Mouse (Mus musculus) intestine, embryonic 14.5 days (tissue): ENCODE measurements around the gene Dnajb8. TPM values are rescaled to one million over a fixed set of nuclear protein-coding genes. Genes with fewer than 3 reads are reported as not detected.

Experiments
- ATAC-seq: fragments of 200-750 bp; cut with Nextera tagmentation; replicated peaks from 2 replicates; pipeline ENCODE4 v1.8.0; 2017; ENCODE audit warnings: low read depth, moderate number of reproducible peaks, moderate TSS enrichment, moderate library complexity; ENCODE audit not compliant: low FRiP score, low TSS enrichment
- DNase-seq: peaks from one replicate; pipeline ENCODE4 v3.0.0-alpha.2; 2018; ENCODE audit warnings: low spot score
- H3K27ac ChIP-seq: fragments of 300-500 bp; sonication (generic); 2 replicates; pipeline ENCODE4 v1.5.1; 2014; ENCODE audit warnings: low read depth, mild to moderate bottlenecking, control low read depth
- H3K27me3 ChIP-seq: fragments of 300-500 bp; sonication (generic); replicated peaks from 2 replicates; pipeline ENCODE4 v1.6.1; 2014; ENCODE audit warnings: low read length, control low read depth; ENCODE audit not compliant: control insufficient read depth, insufficient read depth
- H3K36me3 ChIP-seq: fragments of 300-500 bp; sonication (generic); 2 replicates; pipeline ENCODE4 v1.6.1; 2014; ENCODE audit warnings: low read length, control low read depth; ENCODE audit not compliant: control insufficient read depth, insufficient read depth
- H3K4me1 ChIP-seq: fragments of 300-500 bp; sonication (generic); replicated peaks from 2 replicates; pipeline ENCODE4 v1.6.1; 2014; ENCODE audit warnings: low read length, control low read depth, mixed read lengths; ENCODE audit not compliant: control insufficient read depth, insufficient read depth
- H3K4me2 ChIP-seq: fragments of 300-500 bp; sonication (generic); 2 replicates; pipeline ENCODE4 v1.6.1; 2014; ENCODE audit warnings: low read length
- H3K4me3 ChIP-seq: fragments of 300-500 bp; sonication (generic); 2 replicates; pipeline ENCODE4 v1.5.1; 2014; ENCODE audit warnings: low read depth, low read length, control low read depth, mixed read lengths
- H3K9ac ChIP-seq: fragments of 300-500 bp; sonication (generic); 2 replicates; pipeline ENCODE4 v1.6.1; 2014; ENCODE audit warnings: mild to moderate bottlenecking, low read length
- H3K9me3 ChIP-seq: fragments of 300-500 bp; sonication (generic); 2 replicates; pipeline ENCODE4 v1.6.1; 2016; ENCODE audit warnings: low read length, control low read depth; ENCODE audit not compliant: control insufficient read depth
- WGBS: fragments of 180-500 bp; shearing (Covaris S2); extraction: QIAGEN DNeasy Blood & Tissue Kit; methylation state at CpG from one replicate; pipeline ENCODE4 v1.1.7; 2014; 5-methylcytosine and 5-hydroxymethylcytosine counted together
- polyA plus RNA-seq: library from polyadenylated mRNA; unstranded; fragments of >200 nt; fragmentation: Nextera tagmentation; extraction: Ambion mirVana; gene quantifications from 2 replicates; pipeline ENCODE4 v1.2.1, GENCODE M21; 2014

Gene Dnajb8
- polyA plus RNA-seq, 1 experiment from 2014 or later = not detected

DNA sequence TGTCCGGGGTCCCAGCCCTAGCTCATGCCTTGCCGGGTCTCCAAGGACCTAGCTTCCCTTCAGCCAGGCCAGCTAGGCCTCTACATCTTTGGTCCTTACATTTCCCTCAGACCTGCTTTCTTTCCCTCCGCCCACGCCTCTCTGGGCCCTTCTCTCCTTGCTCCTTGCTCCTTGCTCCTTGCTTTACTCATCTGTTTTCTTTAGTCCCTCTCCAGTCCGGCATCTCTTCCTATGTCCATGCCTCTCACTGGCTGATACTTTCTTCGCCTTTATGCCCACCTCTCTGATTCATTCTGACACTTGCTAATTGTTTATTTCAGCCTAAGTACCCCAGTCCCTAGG lies 31.1 kb upstream of the Dnajb8 start:
- 23% methylated on average over 6 of the region's 6 CpGs for WGBS
- Histone ChIP-seq H3K4me2 (peak overlapping the region; percentile 72; the same call in 1 of the 2 replicates), H3K9ac (no peak overlapping the region), H3K4me3 (no peak overlapping the region), H3K9me3 (no peaks in the 10 kb centered on the region), H3K27me3 (peaks cover 89% of the 10 kb centered on the region), H3K36me3 (no peaks in the 10 kb centered on the region), H3K27ac (no peak overlapping the region), H3K4me1 (peaks cover 12% of the 10 kb centered on the region)
- peak; percentile 68 for DNase-seq
- no peak for ATAC-seq

- H3K9ac ChIP-seq = no peak overlapping the region
- DNase-seq (no peak), ATAC-seq (no peak)
- no peaks in the 10 kb centered on the region for H3K36me3 ChIP-seq
- no peaks in the 10 kb centered on the region for H3K9me3 ChIP-seq
- no peak overlapping the region for H3K4me3 ChIP-seq
- peaks cover 14% of the 10 kb centered on the region for H3K4me1 ChIP-seq
- 14% methylated on average over 4 of the region's 4 CpGs for WGBS
- peaks cover 95% of the 10 kb centered on the region for H3K27me3 ChIP-seq
- H3K27ac ChIP-seq = no peak overlapping the region
- no peak overlapping the region for H3K4me2 ChIP-seq
These were observed 30.5 kb upstream of the Dnajb8 start for GRCm38 (mm10) chr6:88191411-88192070.

GRCm38 (mm10) chr6:88192756-88193155 lies 29.3 kb upstream of the Dnajb8 start:
- ATAC-seq (no peak), DNase-seq (peak; percentile 53)
- Histone ChIP-seq H3K4me2 (no peak overlapping the region), H3K36me3 (no peaks in the 10 kb centered on the region), H3K27me3 (peaks cover 100% of the 10 kb centered on the region), H3K9me3 (no peaks in the 10 kb centered on the region), H3K9ac (no peak overlapping the region), H3K27ac (no peak overlapping the region), H3K4me3 (no peak overlapping the region), H3K4me1 (peaks cover 24% of the 10 kb centered on the region)
- 17% methylated on average over 8 of the region's 8 CpGs for WGBS

DNA sequence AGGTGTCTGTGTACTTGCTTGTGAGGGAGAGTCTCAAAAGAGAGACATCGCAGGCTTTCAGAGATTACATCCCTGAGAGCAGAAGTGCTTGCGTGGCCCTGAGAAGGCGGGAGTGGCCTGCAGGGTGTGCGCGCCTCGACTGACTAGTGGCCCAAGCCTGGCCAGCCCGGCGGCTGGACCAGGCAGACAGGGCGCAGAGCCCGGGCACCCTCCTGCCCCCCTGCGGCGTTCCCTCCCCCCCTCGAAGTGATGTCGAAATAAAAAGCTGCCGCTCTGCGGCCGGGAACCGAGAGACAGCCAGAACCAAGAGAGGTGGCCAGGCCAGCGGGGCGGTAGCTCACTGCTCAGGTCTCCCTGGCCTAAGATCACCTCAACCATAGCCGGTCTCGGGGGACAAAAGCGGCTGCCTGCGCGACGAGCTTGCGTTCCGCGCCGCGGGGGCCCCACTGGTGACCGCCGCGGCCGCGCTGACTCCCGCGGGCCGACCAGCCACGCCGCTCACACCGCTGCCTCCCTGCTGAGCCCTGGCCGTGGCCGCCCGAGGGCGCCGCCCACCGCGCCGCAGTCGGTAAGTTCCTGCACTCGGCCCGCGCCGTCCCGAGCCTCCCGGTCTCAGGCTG lies 28.5 kb upstream of the Dnajb8 start, which contains the start of gene Gata2:
Gene Gata2, plus strand, starts transcription at position 459 of the 620 bp plus-strand sequence.
- DNase-seq (peak; percentile 79), ATAC-seq (no peak)
- Histone ChIP-seq H3K9me3 (no peaks in the 10 kb centered on the region), H3K4me3 (peak within 1 kb of the TSS; percentile 32), H3K9ac (0 out of 2 replicates have a peak within 1 kb of the TSS, but pooled peaks have one; percentile 2), H3K27ac (no peak within 1 kb of the TSS), H3K4me1 (peaks cover 29% of the 10 kb centered on the region), H3K36me3 (no peaks in the 10 kb centered on the region), H3K4me2 (peak within 1 kb of the TSS; percentile 53), H3K27me3 (peaks cover 100% of the 10 kb centered on the region)
- 2% methylated on average over 55 of the region's 57 CpGs for WGBS

DNA sequence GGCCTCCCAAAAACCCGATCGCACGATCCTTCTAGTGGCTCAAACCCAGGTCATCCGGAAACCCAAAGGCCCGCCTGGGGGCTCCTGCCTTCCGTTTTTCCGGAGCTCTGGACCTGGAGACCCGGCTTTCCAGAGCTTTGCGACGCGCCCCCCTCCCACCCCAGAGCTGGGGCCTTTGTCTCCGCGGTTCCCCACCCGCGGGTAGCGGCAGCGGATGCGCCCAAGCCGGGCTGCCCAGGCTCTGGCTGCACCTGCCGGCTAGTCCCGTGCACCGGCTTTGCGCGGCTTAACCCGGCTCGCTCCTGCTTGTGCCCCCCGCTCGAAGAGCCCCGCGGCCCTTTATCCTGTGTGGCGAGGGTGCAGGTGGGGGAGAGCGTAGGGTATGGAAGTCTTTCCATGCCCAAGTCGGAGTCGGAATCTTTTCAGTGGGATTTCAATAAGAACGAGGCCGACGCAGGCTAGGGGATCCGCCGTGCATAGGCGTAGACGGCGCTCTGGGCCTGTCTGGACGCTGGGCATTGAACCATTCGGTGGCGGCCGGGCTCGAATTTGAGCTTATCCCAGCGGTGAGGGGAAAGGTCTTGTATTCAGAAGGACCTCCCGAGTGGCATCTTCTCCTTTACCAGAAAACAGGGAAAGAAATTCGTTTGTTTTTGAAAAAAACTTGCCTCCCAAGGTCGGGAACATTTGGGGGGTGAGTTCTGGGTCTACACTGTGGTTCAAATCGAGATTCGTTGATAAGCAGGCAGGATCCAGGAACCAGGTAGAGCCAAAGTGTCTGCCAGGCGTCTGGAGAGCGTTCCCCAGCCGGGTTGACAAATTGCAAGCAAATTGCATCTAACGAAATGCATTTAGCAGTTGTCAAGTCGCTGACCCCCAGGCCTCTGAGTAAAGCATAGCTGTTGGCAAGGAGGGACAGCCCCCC lies 27.8 kb upstream of the Dnajb8 start:
- H3K27me3 ChIP-seq = peaks cover 100% of the 10 kb centered on the region
- peak overlapping the region; percentile 53 for H3K4me2 ChIP-seq
- no peak overlapping the region for H3K27ac ChIP-seq
- ATAC-seq (no peak), DNase-seq (peak; percentile 81)
- no peaks in the 10 kb centered on the region for H3K36me3 ChIP-seq
- peaks cover 34% of the 10 kb centered on the region for H3K4me1 ChIP-seq
- no peaks in the 10 kb centered on the region for H3K9me3 ChIP-seq
- peak overlapping the region; percentile 32 for H3K4me3 ChIP-seq
- 0 out of 2 replicates have a peak overlapping the region, but pooled peaks have one; percentile 2 for H3K9ac ChIP-seq
- WGBS = 1% methylated on average over 58 of the region's 58 CpGs

GRCm38 (mm10) chr6:88194978-88195325 lies 27.1 kb upstream of the Dnajb8 start:
- Histone ChIP-seq H3K4me2 (no peak overlapping the region), H3K4me3 (no peak overlapping the region), H3K36me3 (no peaks in the 10 kb centered on the region), H3K27me3 (peaks cover 100% of the 10 kb centered on the region), H3K9me3 (no peaks in the 10 kb centered on the region), H3K4me1 (peaks cover 34% of the 10 kb centered on the region), H3K27ac (no peak overlapping the region), H3K9ac (no peak overlapping the region)
- DNase-seq (peak; percentile 79), ATAC-seq (no peak)
- WGBS = 11% methylated on average over 7 of the region's 7 CpGs

DNA sequence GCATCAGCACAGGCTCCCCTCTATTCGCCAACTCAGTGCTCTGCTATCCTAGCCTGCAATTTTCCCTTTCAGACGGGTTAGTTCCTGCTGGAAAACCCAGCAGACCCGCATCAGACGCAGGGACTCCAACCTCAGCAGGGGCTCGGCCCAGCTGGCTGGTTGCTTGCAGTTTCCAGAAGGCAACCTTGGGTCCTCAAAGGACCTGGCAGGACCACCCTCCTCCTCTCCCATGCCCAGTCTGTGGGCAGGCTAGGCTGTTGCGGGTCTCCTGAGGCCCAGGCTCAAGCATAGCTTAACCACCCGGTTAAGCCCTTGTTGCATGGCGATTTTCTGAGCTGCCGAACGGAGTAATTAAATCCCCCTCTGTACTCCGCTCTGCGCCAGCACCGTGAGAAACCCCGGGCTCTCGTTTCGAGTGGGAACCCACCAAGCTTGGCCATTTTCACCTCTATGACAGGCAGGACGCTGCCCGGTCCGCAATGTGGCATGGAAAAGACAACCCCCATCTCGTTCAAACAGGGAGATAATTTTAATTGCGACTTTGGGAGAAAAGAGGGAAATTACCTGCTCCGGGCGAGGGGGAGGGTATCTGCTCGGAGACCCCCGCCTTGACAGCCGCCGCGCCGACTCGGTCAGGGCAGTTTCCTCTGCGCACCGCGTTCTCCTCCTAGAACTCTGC lies 25.9 kb upstream of the Dnajb8 start:
- Histone ChIP-seq H3K4me2 (peak overlapping the region; percentile 62; the same call in 1 of the 2 replicates), H3K36me3 (no peaks in the 10 kb centered on the region), H3K4me3 (peak overlapping the region; percentile 26), H3K9me3 (no peaks in the 10 kb centered on the region), H3K9ac (no peak overlapping the region), H3K27me3 (peaks cover 100% of the 10 kb centered on the region), H3K27ac (no peak overlapping the region), H3K4me1 (peaks cover 29% of the 10 kb centered on the region)
- peak; percentile 81 for DNase-seq
- 4% methylated on average over 33 of the region's 33 CpGs for WGBS
- no peak for ATAC-seq

- peak overlapping the region; percentile 23; the same call in 1 of the 2 replicates for H3K9ac ChIP-seq
- no peaks in the 10 kb centered on the region for H3K36me3 ChIP-seq
- no peak overlapping the region for H3K27ac ChIP-seq
- peak overlapping the region; percentile 62 for H3K4me2 ChIP-seq
- WGBS = under 1% methylated on average over 38 of the region's 44 CpGs
- peak overlapping the region; percentile 26 for H3K4me3 ChIP-seq
- peak; percentile 74 for DNase-seq
- peaks cover 29% of the 10 kb centered on the region for H3K4me1 ChIP-seq
- ATAC-seq = no peak
- H3K9me3 ChIP-seq = no peaks in the 10 kb centered on the region
- H3K27me3 ChIP-seq = peaks cover 100% of the 10 kb centered on the region
These were observed 25.2 kb upstream of the Dnajb8 start for GRCm38 (mm10) chr6:88196733-88197312.
